Mouse (Mus musculus): ENCODE data around the gene Ints14.

GRCm38 (mm10) chr9:64930256-64930655 is 30.4 kb upstream of the Ints14 start:
- TF ChIP-seq CTCF (IDR thresholded peaks at IDR 0.05; ENCODE audit: borderline replicate concordance, insufficient read depth, low read depth, low read length) (no peak), POLR2A (IDR thresholded peaks at IDR 0.05; ENCODE audit: borderline replicate concordance, insufficient read depth, low read length) (no peak)

Measured in cerebellum, adult 2 months (tissue).